Mouse (Mus musculus): ENCODE data around the gene Nfib.

DNA sequence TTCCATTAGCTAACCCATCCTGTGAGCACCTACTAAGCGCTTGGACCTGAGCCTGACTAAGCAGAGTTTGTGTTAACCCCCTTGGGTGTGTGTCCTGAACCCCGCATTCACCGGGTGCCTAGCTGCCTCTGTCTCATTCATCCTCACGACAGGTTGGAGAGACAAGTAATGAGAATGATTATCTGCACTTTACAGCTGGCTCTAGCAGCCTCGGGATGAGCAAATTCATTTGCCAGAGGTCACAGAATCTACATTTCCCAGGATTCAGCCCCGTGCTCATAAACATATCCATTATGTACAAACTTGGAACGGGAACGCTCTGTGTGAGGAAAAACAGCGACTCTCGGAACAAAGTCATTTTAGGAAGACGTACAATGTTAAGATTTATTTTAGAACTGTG lies 6.0 kb downstream of the Nfib start:
- no peak for TF ChIP-seq POLR2A (IDR thresholded peaks at IDR 0.05; ENCODE audit: insufficient read length, low read depth)
- no peak for TF ChIP-seq USF1 (IDR thresholded peaks at IDR 0.05; ENCODE audit: low read depth)
- no peak for TF ChIP-seq CEBPB (IDR thresholded peaks at IDR 0.05; ENCODE audit: insufficient read depth, poor library complexity, severe bottlenecking)

Data from myocyte (in vitro differentiated cells).